Mouse (Mus musculus) myocyte (in vitro differentiated cells): ENCODE results near the gene Elmo3. TPM values are rescaled to one million over a fixed set of nuclear protein-coding genes. Genes with fewer than 3 reads are reported as not detected.

Experiments
- H3K27me3 ChIP-seq: one replicate; pipeline ENCODE4 v1.6.1; 2011; ENCODE audit not compliant: control insufficient read depth, insufficient read depth, insufficient read length
- H3K36me3 ChIP-seq: one replicate; pipeline ENCODE4 v1.6.1; 2011; ENCODE audit not compliant: control insufficient read depth, insufficient read depth
- H3K4me2 ChIP-seq: one replicate; pipeline ENCODE4 v1.6.1; 2011; ENCODE audit warnings: low read depth, control low read depth
- H3K4me3 ChIP-seq: one replicate; pipeline ENCODE4 v1.5.1; 2011; ENCODE audit warnings: mild to moderate bottlenecking, control low read depth, moderate library complexity
- H3K79me2 ChIP-seq: one replicate; pipeline ENCODE4 v1.6.1; 2011; ENCODE audit not compliant: control insufficient read depth, insufficient read depth
- H3ac ChIP-seq: one replicate; pipeline ENCODE4 v1.6.1; 2011; ENCODE audit not compliant: control insufficient read depth, insufficient read length
- CEBPB ChIP-seq: IDR thresholded peaks from 2 replicates; pipeline ENCODE4 v1.6.1; 2011; ENCODE audit warnings: mild to moderate bottlenecking, moderate library complexity; ENCODE audit not compliant: poor library complexity, insufficient read depth, severe bottlenecking
- E2F4 ChIP-seq: IDR thresholded peaks from one replicate; pipeline ENCODE4 v1.6.1; 2011; ENCODE audit warnings: mild to moderate bottlenecking, control low read depth, moderate library complexity; ENCODE audit not compliant: insufficient read depth
- MAX ChIP-seq: IDR thresholded peaks from one replicate; pipeline ENCODE4 v1.6.1; 2011; ENCODE audit warnings: low read depth, mild to moderate bottlenecking, control low read depth
- MYOD1 ChIP-seq, 3 experiments: IDR thresholded peaks; one replicate each; pipeline ENCODE4 v1.6.1; 2011; ENCODE audit warnings: control low read depth in 2 of 3, low read depth in 2 of 3, mild to moderate bottlenecking in 2 of 3, moderate library complexity in 1 of 3; ENCODE audit not compliant: insufficient read length in 2 of 3, control insufficient read depth in 1 of 3
- MYOG ChIP-seq, 3 experiments: IDR thresholded peaks; one replicate each; pipeline ENCODE4 v1.6.1; 2011; ENCODE audit warnings: control low read depth in 2 of 3, low read depth in 2 of 3, mild to moderate bottlenecking in 2 of 3; ENCODE audit not compliant: insufficient read length in 2 of 3, control insufficient read depth in 1 of 3, insufficient read depth in 1 of 3
- POLR2A ChIP-seq: IDR thresholded peaks from one replicate; pipeline ENCODE4 v1.6.1; 2011; ENCODE audit warnings: low read depth, mild to moderate bottlenecking, control low read depth, moderate library complexity; ENCODE audit not compliant: insufficient read length
- POLR2AphosphoS2 ChIP-seq: IDR thresholded peaks from one replicate; pipeline ENCODE4 v1.6.1; 2011; ENCODE audit warnings: low read depth, control low read depth; ENCODE audit not compliant: insufficient read length
- REST ChIP-seq: IDR thresholded peaks from one replicate; pipeline ENCODE4 v1.6.1; 2011; ENCODE audit warnings: mild to moderate bottlenecking, control low read depth, moderate library complexity; ENCODE audit not compliant: insufficient read depth, insufficient read length
- SRF ChIP-seq: IDR thresholded peaks from one replicate; pipeline ENCODE4 v1.6.1; 2011; ENCODE audit warnings: low read depth; ENCODE audit not compliant: control insufficient read depth, insufficient read length
- TCF12 ChIP-seq: IDR thresholded peaks from one replicate; pipeline ENCODE4 v1.6.1; 2011; ENCODE audit warnings: mild to moderate bottlenecking, control low read depth; ENCODE audit not compliant: poor library complexity, insufficient read depth, severe bottlenecking
- TCF3 ChIP-seq: IDR thresholded peaks from one replicate; pipeline ENCODE4 v1.6.1; 2011; ENCODE audit warnings: low read depth, control low read depth; ENCODE audit not compliant: insufficient read length
- USF1 ChIP-seq: IDR thresholded peaks from one replicate; pipeline ENCODE4 v1.6.1; 2011; ENCODE audit warnings: low read depth, mild to moderate bottlenecking, control low read depth, moderate library complexity
- polyA plus RNA-seq: library from polyadenylated mRNA; unstranded; fragments of >200 nt; fragmentation: generic; extraction: Trizol; gene quantifications from one replicate; pipeline ENCODE4 v1.2.1, GENCODE M21; 2012; ENCODE audit warnings: missing spikeins

The Elmo3 gene
- polyA plus RNA-seq, 1 experiment = 0.92 TPM

GRCm38 (mm10) chr8:105310118-105310517 is 4.7 kb downstream of the Elmo3 start:
- H3K27me3 ChIP-seq = no peaks in the 10 kb centered on the region
- H3K4me2 ChIP-seq = no peak overlapping the region
- no peaks in the 10 kb centered on the region for H3K79me2 ChIP-seq
- peaks cover 33% of the 10 kb centered on the region for H3K36me3 ChIP-seq
- H3ac ChIP-seq = no peak overlapping the region
- no peak overlapping the region for H3K4me3 ChIP-seq
- TF ChIP-seq USF1 (no peak), SRF (no peak), MAX (no peak), POLR2A (no peak), TCF3 (no peak), TCF12 (no peak), POLR2AphosphoS2 (no peak), MYOD1 (IDR thresholded peaks at IDR 0.05; ENCODE audit: control insufficient read depth in 1 of 3, insufficient read length in 2 of 3, low read depth in 2 of 3) (no peak), CEBPB (no peak), E2F4 (no peak), REST (no peak), MYOG (IDR thresholded peaks at IDR 0.05; ENCODE audit: control insufficient read depth in 1 of 3, insufficient read depth in 1 of 3, insufficient read length in 2 of 3, low read depth in 2 of 3) (no peak)

GRCm38 (mm10) chr8:105311718-105312117 is 6.3 kb downstream of the Elmo3 start:
- no peak for TF ChIP-seq POLR2AphosphoS2
- no peak for TF ChIP-seq USF1
- no peak for TF ChIP-seq REST
- TF ChIP-seq MYOD1 (IDR thresholded peaks at IDR 0.05; ENCODE audit: control insufficient read depth in 1 of 3, insufficient read length in 2 of 3, low read depth in 2 of 3) = no peak
- no peak for TF ChIP-seq POLR2A
- TF ChIP-seq TCF12 = no peak
- TF ChIP-seq E2F4 = no peak
- TF ChIP-seq CEBPB = no peak
- no peak for TF ChIP-seq MYOG (IDR thresholded peaks at IDR 0.05; ENCODE audit: control insufficient read depth in 1 of 3, insufficient read depth in 1 of 3, insufficient read length in 2 of 3, low read depth in 2 of 3)
- no peak for TF ChIP-seq SRF
- no peak for TF ChIP-seq TCF3
- TF ChIP-seq MAX = no peak
- H3K79me2 ChIP-seq = no peaks in the 10 kb centered on the region
- H3K4me3 ChIP-seq = no peak overlapping the region
- no peaks in the 10 kb centered on the region for H3K27me3 ChIP-seq
- no peak overlapping the region for H3K4me2 ChIP-seq
- peaks cover 49% of the 10 kb centered on the region for H3K36me3 ChIP-seq
- H3ac ChIP-seq = no peak overlapping the region

DNA sequence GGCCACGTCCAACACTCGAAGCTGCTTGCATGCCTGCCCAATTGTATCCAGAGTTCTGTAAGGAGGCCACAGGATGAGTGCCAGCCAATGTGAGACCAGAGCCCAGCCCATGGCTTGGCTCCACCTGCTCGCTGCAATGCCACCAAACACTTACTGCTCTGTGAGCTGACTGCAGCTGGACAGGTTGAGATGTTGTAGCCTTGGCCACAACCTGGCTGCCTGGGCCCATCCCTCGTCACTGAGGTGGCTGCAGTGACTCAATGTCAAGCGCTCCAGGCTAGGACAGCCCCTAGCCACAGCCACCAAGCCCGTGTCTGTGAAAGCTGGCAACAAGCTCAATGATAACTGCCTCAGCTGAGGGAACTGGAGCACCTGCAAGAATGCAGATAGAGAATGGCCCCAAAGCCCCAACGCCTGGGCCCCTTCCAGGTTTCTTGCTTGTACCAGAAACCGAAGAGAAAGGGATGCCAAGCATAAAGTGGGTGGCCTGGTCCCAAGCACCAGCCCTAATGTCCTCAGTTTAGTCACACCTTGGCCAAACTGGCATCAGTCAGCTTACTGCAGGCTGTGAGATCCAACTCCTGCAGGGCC is 7.6 kb downstream of the Elmo3 start:
- TF ChIP-seq MYOG (IDR thresholded peaks at IDR 0.05; ENCODE audit: control insufficient read depth in 1 of 3, insufficient read depth in 1 of 3, insufficient read length in 2 of 3, low read depth in 2 of 3) = peak in 1 of 3 experiments; percentile 2
- TF ChIP-seq MYOD1 (IDR thresholded peaks at IDR 0.05; ENCODE audit: control insufficient read depth in 1 of 3, insufficient read length in 2 of 3, low read depth in 2 of 3) = no peak
- Histone ChIP-seq H3ac (no peak overlapping the region), H3K79me2 (no peaks in the 10 kb centered on the region), H3K4me3 (no peak overlapping the region), H3K36me3 (peaks cover 56% of the 10 kb centered on the region), H3K4me2 (no peak overlapping the region), H3K27me3 (no peaks in the 10 kb centered on the region)

DNA sequence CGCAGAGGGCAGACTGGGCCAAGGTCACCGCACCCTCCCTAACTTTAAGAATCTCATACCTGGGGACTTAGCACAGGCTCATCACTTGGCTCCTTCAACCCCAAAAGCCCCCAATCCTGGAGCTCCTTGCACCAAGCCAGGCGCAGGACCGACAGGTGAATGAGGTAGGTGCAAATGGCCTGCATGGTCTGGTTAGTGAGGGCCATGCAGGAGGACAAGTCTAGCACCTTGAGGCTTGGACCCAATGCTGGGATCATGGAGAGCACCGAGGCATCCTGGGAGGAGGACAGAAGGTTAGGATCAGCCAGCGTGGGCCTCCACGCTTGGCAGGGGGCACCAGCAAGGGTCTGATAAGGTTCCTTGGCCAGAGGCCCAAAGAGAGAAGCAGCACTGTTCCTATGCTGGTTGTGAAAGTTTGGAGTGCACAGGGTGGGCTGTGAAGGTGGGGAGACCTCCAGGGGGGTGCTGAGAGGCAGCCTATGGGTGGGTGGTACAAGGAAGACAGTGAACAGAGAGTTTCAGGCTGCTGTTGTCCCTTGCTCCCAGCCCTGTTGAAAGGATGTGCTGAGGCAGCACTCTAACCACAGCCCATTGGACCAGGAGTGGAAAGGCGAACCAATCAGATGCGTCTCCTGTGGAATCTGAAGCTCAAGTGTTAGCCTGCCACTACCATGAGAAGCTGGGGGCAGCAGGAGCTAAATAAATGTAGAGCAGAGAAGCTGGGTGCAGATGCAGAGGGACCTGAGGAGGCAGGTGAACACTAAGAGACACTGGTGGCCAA is 8.4 kb downstream of the Elmo3 start:
- H3K79me2 ChIP-seq = no peaks in the 10 kb centered on the region
- H3K4me2 ChIP-seq = no peak overlapping the region
- H3K36me3 ChIP-seq = peaks cover 52% of the 10 kb centered on the region
- H3K4me3 ChIP-seq = no peak overlapping the region
- no peak overlapping the region for H3ac ChIP-seq
- H3K27me3 ChIP-seq = no peaks in the 10 kb centered on the region
- TF ChIP-seq POLR2A (no peak), POLR2AphosphoS2 (peak; percentile 26)

DNA sequence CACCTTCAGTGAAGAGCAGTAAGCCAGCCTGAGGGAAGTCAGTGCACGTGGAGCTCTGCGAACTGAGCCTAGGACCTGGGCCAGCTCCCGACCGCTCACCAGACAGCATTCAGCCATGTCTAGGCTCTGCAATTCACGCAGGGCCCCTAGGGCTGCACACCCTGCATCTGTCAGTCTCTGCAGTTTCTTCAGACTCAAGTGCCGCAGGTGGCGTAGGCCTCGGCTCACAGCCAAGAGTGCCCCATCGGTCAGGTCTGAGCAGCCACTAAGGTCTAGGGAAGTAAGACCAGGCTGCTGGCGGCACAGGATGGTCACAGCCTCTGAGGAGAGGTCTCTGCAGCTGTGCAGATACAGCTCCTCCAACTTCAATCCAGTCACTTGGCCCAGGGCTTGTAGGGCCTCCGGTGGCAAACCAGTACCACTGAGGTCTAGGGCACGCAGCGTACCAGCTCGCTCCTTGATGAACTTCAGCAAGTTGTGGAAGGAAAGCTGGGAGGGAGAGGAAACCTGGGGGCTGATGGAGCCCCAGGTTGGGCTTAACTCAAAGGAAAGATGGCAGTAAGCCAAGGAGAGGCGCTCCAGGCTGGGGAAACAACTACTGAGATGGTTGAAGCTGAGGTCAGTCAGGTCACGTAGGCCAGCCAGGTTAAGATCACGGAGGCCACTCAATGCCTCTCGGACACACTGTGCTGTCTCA is 9.8 kb downstream of the Elmo3 start:
- H3K4me3 ChIP-seq = no peak overlapping the region
- TF ChIP-seq E2F4 (no peak), CEBPB (no peak), TCF12 (no peak), MAX (no peak), SRF (no peak), MYOG (IDR thresholded peaks at IDR 0.05; ENCODE audit: control insufficient read depth in 1 of 3, insufficient read depth in 1 of 3, insufficient read length in 2 of 3, low read depth in 2 of 3) (no peak), TCF3 (no peak), POLR2A (peak; percentile 9), MYOD1 (IDR thresholded peaks at IDR 0.05; ENCODE audit: control insufficient read depth in 1 of 3, insufficient read length in 2 of 3, low read depth in 2 of 3) (no peak), USF1 (no peak), POLR2AphosphoS2 (peak; percentile 48), REST (no peak)
- H3K79me2 ChIP-seq = no peaks in the 10 kb centered on the region
- no peak overlapping the region for H3ac ChIP-seq
- no peaks in the 10 kb centered on the region for H3K27me3 ChIP-seq
- H3K36me3 ChIP-seq = peaks cover 45% of the 10 kb centered on the region
- no peak overlapping the region for H3K4me2 ChIP-seq
